Mouse (Mus musculus) neural tube, embryonic 15.5 days (tissue): ENCODE measurements around the gene D17Wsu92e. TPM values are rescaled to one million over a fixed set of nuclear protein-coding genes. Genes with fewer than 3 reads are reported as not detected.
A peak's percentile ranks its signal among the peaks of the same experiment; 100 is the strongest.

Experiments
- ATAC-seq: fragments of 200-750 bp; cut with Nextera tagmentation; 2 replicates; pipeline ENCODE4 v1.8.0; 2017; ENCODE audit warnings: mild to moderate bottlenecking, moderate TSS enrichment, moderate library complexity; ENCODE audit not compliant: low FRiP score
- H3K27ac ChIP-seq: fragments of 300-500 bp; sonication (generic); replicated peaks from 2 replicates; pipeline ENCODE4 v1.5.1; 2015; ENCODE audit warnings: mild to moderate bottlenecking, inconsistent platforms
- H3K27me3 ChIP-seq: fragments of 300-500 bp; sonication (generic); replicated peaks from 2 replicates; pipeline ENCODE4 v1.6.1; 2015; ENCODE audit warnings: inconsistent platforms
- H3K36me3 ChIP-seq: fragments of 300-500 bp; sonication (generic); 2 replicates; pipeline ENCODE4 v1.6.1; 2015; ENCODE audit warnings: inconsistent platforms
- H3K4me1 ChIP-seq: fragments of 300-500 bp; sonication (generic); 2 replicates; pipeline ENCODE4 v1.6.1; 2015; ENCODE audit warnings: inconsistent platforms
- H3K4me2 ChIP-seq: fragments of 300-500 bp; sonication (generic); 2 replicates; pipeline ENCODE4 v1.6.1; 2015; ENCODE audit warnings: inconsistent platforms, mild to moderate bottlenecking, moderate library complexity
- H3K4me3 ChIP-seq: fragments of 300-500 bp; sonication (generic); replicated peaks from 2 replicates; pipeline ENCODE4 v1.5.1; 2015; ENCODE audit warnings: mild to moderate bottlenecking, inconsistent platforms
- H3K9ac ChIP-seq: fragments of 300-500 bp; sonication (generic); replicated peaks from 2 replicates; pipeline ENCODE4 v1.6.1; 2015; ENCODE audit warnings: mild to moderate bottlenecking, inconsistent platforms
- H3K9me3 ChIP-seq: fragments of 300-500 bp; sonication (generic); replicated peaks from 2 replicates; pipeline ENCODE4 v1.6.1; 2016; ENCODE audit warnings: inconsistent platforms
- WGBS: fragments of 180-500 bp; shearing (Covaris S2); methylation state at CpG from one replicate; pipeline ENCODE4 v1.1.7; 2015; ENCODE audit warnings: mixed read lengths; 5-methylcytosine and 5-hydroxymethylcytosine counted together
- polyA plus RNA-seq: library from polyadenylated mRNA; unstranded; fragments of >200 nt; fragmentation: Nextera tagmentation; extraction: Ambion mirVana; gene quantifications from 2 replicates; pipeline ENCODE4 v1.2.1, GENCODE M21; 2015

D17Wsu92e gene
- polyA plus RNA-seq, 1 experiment from 2014 or later, result 9.3 TPM

DNA sequence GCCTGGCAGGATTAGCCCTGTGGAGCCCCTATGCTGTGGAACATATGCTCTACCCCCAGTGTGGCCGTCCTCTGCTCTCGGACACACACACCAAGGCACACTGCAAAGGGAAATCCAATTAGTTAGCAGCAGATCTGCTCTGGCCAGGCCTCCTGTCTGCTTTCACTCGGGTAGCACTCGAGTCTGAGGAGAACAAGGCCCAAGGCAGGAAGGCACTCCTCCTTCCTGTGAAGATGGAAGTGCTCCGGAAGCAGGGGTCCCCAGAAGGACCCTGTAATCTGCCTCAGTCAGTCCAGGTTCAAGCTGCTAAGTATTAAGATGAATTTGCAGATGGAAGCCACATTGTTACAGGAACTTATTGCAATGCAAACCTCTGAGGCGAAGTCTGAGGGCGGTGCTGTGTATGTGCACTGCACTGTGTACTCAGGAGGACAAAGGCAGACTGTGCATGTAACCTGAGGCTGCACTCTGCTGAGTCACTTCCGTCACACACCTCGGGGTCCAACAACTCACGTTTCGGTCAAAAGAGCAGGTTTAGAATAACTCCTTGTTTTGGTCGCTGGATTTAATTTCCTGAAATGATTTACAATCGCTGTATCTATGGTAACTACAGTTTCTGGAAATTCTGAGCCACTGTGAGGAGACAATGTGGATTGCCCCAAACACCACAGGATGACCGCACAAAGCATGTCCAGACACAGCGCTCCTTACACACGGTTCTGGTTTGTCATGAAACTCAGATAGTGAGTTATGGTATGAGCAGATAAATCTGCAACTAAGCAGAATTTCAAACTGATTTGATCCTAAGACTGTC lies 20.5 kb downstream of the D17Wsu92e start:
- Histone ChIP-seq H3K27ac (peak overlapping the region; percentile 54), H3K4me2 (0 out of 2 replicates have a peak overlapping the region, but pooled peaks have one; percentile 9), H3K36me3 (no peaks in the 10 kb centered on the region), H3K27me3 (no peaks in the 10 kb centered on the region), H3K9ac (no peak overlapping the region), H3K9me3 (no peaks in the 10 kb centered on the region), H3K4me3 (no peak overlapping the region), H3K4me1 (peaks cover 33% of the 10 kb centered on the region)
- 45% methylated on average over 16 of the region's 16 CpGs for WGBS
- ATAC-seq, result no peak

DNA sequence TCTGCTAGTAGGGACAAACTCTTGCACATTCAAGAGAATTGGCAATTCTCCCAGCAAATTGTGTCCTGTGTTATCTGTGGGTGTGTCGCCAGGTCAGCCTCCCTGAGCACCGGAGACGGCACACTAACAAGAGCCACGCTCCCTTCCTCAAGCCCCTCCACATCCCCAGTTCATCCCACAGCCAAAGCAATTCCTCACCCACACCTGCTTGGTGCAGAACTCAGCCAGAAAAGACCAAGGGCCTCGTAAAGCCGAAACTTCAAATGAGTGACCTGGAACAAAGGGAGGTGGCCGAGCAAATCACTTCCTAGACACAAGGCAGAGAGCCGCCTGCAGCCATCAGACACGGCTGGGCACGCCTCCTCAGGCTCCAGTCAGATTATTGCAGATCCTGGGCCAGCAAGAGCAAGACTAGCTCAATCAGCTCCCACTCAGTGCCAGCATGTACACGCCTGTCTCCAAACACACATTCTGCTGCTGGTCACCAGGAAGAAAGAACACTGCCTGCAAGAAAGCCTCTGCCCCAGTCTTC lies 23.0 kb downstream of the D17Wsu92e start:
- peaks cover 29% of the 10 kb centered on the region for H3K4me1 ChIP-seq
- H3K9me3 ChIP-seq, result no peaks in the 10 kb centered on the region
- no peak for ATAC-seq
- peaks cover 6% of the 10 kb centered on the region; the same call in 1 of the 2 replicates for H3K36me3 ChIP-seq
- 14% methylated on average over 11 of the region's 11 CpGs for WGBS
- peak overlapping the region; percentile 40 for H3K4me2 ChIP-seq
- 0 out of 2 replicates have a peak overlapping the region, but pooled peaks have one; percentile 3 for H3K4me3 ChIP-seq
- peak overlapping the region; percentile 81 for H3K27ac ChIP-seq
- H3K9ac ChIP-seq, result peak overlapping the region; percentile 32; the same call in 1 of the 2 replicates
- no peaks in the 10 kb centered on the region for H3K27me3 ChIP-seq

DNA sequence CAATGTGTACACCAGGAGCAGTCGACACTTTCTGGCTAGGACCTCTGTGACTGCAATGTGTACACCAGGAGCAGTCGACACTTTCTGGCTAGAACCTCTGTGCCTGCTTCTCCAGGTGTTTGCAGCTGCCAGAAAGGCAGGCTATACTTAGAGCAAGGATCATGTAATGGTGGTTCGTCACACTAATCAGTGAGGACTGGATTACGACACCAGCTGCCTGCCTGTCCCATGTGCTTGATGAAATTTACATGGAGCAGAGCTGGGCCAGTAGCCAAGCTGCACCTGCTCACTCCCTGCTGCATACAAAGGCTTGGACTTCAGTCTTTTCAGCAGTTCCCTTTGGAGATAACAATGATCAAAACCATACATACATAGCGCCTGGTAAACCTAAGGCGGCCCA lies 23.7 kb downstream of the D17Wsu92e start:
- Histone ChIP-seq H3K4me1 (peaks cover 29% of the 10 kb centered on the region), H3K27ac (peak overlapping the region; percentile 81), H3K27me3 (no peaks in the 10 kb centered on the region), H3K9ac (no peak overlapping the region), H3K36me3 (peaks cover 6% of the 10 kb centered on the region; the same call in 1 of the 2 replicates), H3K9me3 (no peaks in the 10 kb centered on the region), H3K4me2 (peak overlapping the region; percentile 40; the same call in 1 of the 2 replicates), H3K4me3 (no peak overlapping the region)
- ATAC-seq, result peak; percentile 64; the same call in 1 of the 2 replicates
- 31% methylated on average over 6 of the region's 6 CpGs for WGBS

DNA sequence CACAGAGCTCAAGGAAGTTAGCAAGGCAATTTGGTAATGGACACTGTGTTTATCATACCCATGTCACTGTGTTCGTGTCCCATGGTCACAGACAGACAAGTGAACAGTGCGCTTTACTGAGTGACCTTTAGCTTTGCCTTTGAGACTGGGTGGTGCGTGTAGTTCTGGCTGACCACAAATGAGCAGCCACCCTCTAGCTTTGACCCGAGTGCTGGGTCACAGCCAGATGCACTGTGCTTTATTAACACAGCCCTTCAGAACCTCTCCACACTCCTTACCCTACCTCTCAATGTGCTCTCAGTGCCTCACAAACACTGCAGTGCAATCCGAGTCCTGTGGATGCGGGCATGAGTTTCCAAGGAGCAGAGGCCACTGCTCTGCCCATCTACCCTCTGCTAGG lies 27.3 kb downstream of the D17Wsu92e start:
- no peaks in the 10 kb centered on the region for H3K27me3 ChIP-seq
- no peaks in the 10 kb centered on the region for H3K9me3 ChIP-seq
- 91% methylated on average over 6 of the region's 6 CpGs for WGBS
- no peak overlapping the region for H3K9ac ChIP-seq
- H3K27ac ChIP-seq, result no peak overlapping the region
- H3K36me3 ChIP-seq, result peaks cover 6% of the 10 kb centered on the region; the same call in 1 of the 2 replicates
- no peak overlapping the region for H3K4me2 ChIP-seq
- no peak overlapping the region for H3K4me3 ChIP-seq
- ATAC-seq, result no peak
- peaks cover 23% of the 10 kb centered on the region for H3K4me1 ChIP-seq

- H3K4me2 ChIP-seq, result no peak overlapping the region
- ATAC-seq, result no peak
- peaks cover 6% of the 10 kb centered on the region; the same call in 1 of the 2 replicates for H3K36me3 ChIP-seq
- no peak overlapping the region for H3K9ac ChIP-seq
- H3K27ac ChIP-seq, result no peak overlapping the region
- H3K4me3 ChIP-seq, result no peak overlapping the region
- H3K9me3 ChIP-seq, result no peaks in the 10 kb centered on the region
- no peaks in the 10 kb centered on the region for H3K27me3 ChIP-seq
- H3K4me1 ChIP-seq, result peaks cover 17% of the 10 kb centered on the region
- WGBS, result 85% methylated on average over 4 of the region's 4 CpGs
Measured at GRCm38 (mm10) chr17:27792516-27792915, 27.9 kb downstream of the D17Wsu92e start.

- ATAC-seq, result no peak
- H3K9me3 ChIP-seq, result no peaks in the 10 kb centered on the region
- no peak overlapping the region for H3K27ac ChIP-seq
- H3K4me3 ChIP-seq, result no peak overlapping the region
- H3K27me3 ChIP-seq, result no peaks in the 10 kb centered on the region
- 95% methylated on average over 2 of the region's 2 CpGs for WGBS
- no peak overlapping the region for H3K4me2 ChIP-seq
- H3K36me3 ChIP-seq, result peaks cover 6% of the 10 kb centered on the region; the same call in 1 of the 2 replicates
- no peak overlapping the region for H3K9ac ChIP-seq
- H3K4me1 ChIP-seq, result peaks cover 7% of the 10 kb centered on the region; the same call in 1 of the 2 replicates
Measured at GRCm38 (mm10) chr17:27791556-27791955, 28.9 kb downstream of the D17Wsu92e start.

- Histone ChIP-seq H3K4me1 (0 out of 2 replicates have a peak, but pooled peaks cover 4% of the 10 kb centered on the region), H3K4me3 (no peak overlapping the region), H3K27me3 (no peaks in the 10 kb centered on the region), H3K4me2 (no peak overlapping the region), H3K27ac (no peak overlapping the region), H3K9me3 (no peaks in the 10 kb centered on the region), H3K9ac (no peak overlapping the region), H3K36me3 (peaks cover 6% of the 10 kb centered on the region)
- 77% methylated on average over 2 of the region's 2 CpGs for WGBS
- ATAC-seq, result no peak
Measured at GRCm38 (mm10) chr17:27790976-27791375, 29.5 kb downstream of the D17Wsu92e start.

GRCm38 (mm10) chr17:27790015-27790414 lies 30.4 kb downstream of the D17Wsu92e start:
- no peak overlapping the region for H3K27ac ChIP-seq
- H3K4me1 ChIP-seq, result 0 out of 2 replicates have a peak, but pooled peaks cover 4% of the 10 kb centered on the region
- no peak overlapping the region for H3K4me3 ChIP-seq
- ATAC-seq, result no peak
- H3K36me3 ChIP-seq, result peaks cover 15% of the 10 kb centered on the region
- no peak overlapping the region for H3K9ac ChIP-seq
- H3K4me2 ChIP-seq, result no peak overlapping the region
- WGBS, result 90% methylated on average over 5 of the region's 5 CpGs
- H3K9me3 ChIP-seq, result no peaks in the 10 kb centered on the region
- no peaks in the 10 kb centered on the region for H3K27me3 ChIP-seq

- ATAC-seq, result no peak
- H3K4me2 ChIP-seq, result no peak overlapping the region
Measured at GRCm38 (mm10) chr17:27788456-27789172, 31.8 kb downstream of the D17Wsu92e start.

DNA sequence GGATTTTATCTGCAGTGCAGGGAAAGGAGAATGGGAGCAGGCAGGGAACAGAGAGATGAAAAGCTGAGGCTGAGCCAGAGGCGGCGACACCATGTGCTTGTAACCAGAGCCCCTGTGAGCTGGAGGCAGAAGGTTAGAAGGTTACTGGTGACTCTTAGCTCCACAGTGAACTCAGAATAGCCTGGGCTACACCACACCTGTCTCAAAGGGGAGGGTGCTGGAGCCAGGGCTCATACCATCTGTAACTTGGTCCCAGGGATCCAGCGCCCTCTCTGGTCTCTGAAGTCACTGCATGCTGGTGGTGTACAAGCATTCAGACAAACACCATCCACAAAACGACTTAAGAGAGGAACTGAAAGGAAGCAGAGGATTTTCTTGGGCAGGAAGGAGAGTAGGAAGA lies 36.9 kb downstream of the D17Wsu92e start:
- 79% methylated on average over 4 of the region's 4 CpGs for WGBS
- H3K36me3 ChIP-seq, result peaks cover 33% of the 10 kb centered on the region
- no peak overlapping the region for H3K4me3 ChIP-seq
- no peak overlapping the region for H3K9ac ChIP-seq
- ATAC-seq, result no peak
- H3K4me1 ChIP-seq, result no peaks in the 10 kb centered on the region
- no peaks in the 10 kb centered on the region for H3K27me3 ChIP-seq
- H3K9me3 ChIP-seq, result no peaks in the 10 kb centered on the region
- no peak overlapping the region for H3K27ac ChIP-seq
- no peak overlapping the region for H3K4me2 ChIP-seq

More at GRCm38 (mm10) chr17:27788456-27789172, 31.8 kb downstream of the D17Wsu92e start:
- Histone ChIP-seq H3K9me3 (no peaks in the 10 kb centered on the region), H3K36me3 (peaks cover 29% of the 10 kb centered on the region), H3K27me3 (no peaks in the 10 kb centered on the region), H3K9ac (no peak overlapping the region), H3K4me1 (0 out of 2 replicates have a peak, but pooled peaks cover 4% of the 10 kb centered on the region), H3K27ac (no peak overlapping the region), H3K4me3 (no peak overlapping the region)
- 93% methylated on average over 6 of the region's 6 CpGs for WGBS

DNA sequence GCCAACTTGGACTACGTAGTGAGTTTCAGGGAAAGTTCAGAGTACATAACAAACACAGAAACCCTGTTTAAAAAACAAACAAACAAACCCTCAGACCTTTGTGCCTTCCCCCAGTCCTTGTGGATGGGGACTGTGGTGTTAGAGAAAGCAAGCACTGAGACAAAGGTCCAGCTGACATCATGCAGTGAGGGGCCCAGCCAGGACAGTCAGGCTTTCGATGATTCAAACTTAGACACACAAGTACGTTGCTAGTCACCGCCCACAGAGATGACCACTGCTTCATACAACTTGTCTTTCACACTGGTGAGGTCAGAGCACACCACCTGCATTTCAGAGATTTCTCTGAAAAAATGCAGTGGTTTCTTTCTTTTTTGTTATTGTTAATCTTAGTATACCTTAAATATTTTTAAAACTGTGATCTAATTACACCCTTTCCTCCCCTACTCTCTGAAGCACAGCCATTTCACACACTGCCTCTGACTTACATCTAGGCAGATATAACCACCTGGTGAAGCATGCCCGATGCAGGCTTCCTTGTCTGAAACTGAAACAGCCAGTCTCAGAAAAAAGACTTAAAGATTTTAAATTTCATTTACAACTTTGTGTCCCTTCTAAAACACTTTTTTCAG lies 39.3 kb downstream of the D17Wsu92e start:
- ATAC-seq, result no peak
- H3K4me2 ChIP-seq, result no peak overlapping the region
- H3K36me3 ChIP-seq, result peaks cover 33% of the 10 kb centered on the region
- 86% methylated on average over 5 of the region's 5 CpGs for WGBS
- no peaks in the 10 kb centered on the region for H3K9me3 ChIP-seq
- H3K9ac ChIP-seq, result no peak overlapping the region
- H3K4me1 ChIP-seq, result no peaks in the 10 kb centered on the region
- H3K27me3 ChIP-seq, result no peaks in the 10 kb centered on the region
- no peak overlapping the region for H3K27ac ChIP-seq
- H3K4me3 ChIP-seq, result no peak overlapping the region
